Mouse (Mus musculus) heart, adult 9 months (tissue): Measurements from ENCODE around the gene Skint5.
"Not testable (repeated sequence)": the region's sequence is repeated elsewhere in the genome, so short reads cannot be mapped to it uniquely, and the experiment has no call there.

Experiments
- DNase-seq, 2 experiments: peaks; one replicate each; pipeline ENCODE4 v3.0.0; 2022; ENCODE audit warnings: low spot score in 2 of 2

Skint5 gene

DNA sequence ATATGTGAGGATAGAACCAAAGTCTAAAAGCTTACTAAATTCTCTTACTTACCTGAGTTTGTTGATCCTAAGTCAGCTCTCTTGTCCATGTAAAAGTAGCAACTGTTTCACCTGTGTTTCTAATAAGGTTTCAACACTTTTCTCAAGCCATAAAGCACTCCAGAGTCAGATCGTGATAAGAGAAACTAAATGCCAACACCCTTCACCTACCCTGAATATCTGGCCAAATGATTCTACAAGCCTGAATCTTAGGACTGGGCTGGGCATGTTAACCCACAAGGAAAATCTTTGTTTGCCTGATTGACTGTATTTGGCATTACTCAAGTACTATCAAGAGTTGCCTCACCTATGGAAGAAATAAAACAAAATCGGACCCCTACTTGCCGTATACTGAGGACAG is at the start of gene Skint5:
TSS of gene Skint5 (minus strand) at position 101 of the 400 bp plus-strand sequence.
- DNase-seq = no peak

DNA sequence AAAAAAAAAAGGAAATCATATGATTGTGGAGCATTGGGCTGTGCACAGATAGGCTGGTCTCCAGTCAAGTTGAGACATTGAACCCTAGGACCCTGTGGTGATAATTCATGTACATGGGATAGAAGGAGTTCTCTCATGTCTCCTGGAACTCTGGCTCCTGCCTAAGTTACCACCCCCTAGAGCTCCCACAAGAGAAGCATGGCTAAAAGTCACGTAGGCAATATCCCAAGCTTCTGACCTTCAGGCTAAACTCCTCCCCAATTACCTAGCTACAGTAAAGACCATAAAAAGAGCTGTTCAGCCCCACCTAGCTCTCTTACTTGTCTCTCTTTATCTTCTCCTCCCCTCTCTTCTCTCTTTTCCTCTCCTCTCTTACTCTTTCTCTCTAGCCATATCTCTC is 42.0 kb downstream of the Skint5 start:
- no peak for DNase-seq

DNA sequence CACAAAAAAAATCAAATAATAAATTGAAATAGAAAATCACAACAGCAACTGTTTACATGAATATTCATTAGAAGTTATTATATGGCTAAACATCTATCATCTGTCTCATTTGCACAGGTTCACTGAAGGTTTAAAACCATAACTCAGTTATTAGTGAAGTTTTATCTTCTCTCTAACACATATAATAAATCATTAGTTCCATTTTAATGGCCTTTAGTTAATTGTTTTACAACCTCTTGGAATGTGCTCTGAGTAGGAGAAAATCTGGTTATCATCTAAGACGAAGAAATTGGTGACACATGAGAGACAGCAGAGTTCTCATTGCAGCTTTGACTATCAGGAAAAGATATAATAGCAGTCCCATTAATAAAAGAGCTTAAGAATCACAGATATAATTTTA is 235.1 kb downstream of the Skint5 start:
- DNase-seq = no peak

DNA sequence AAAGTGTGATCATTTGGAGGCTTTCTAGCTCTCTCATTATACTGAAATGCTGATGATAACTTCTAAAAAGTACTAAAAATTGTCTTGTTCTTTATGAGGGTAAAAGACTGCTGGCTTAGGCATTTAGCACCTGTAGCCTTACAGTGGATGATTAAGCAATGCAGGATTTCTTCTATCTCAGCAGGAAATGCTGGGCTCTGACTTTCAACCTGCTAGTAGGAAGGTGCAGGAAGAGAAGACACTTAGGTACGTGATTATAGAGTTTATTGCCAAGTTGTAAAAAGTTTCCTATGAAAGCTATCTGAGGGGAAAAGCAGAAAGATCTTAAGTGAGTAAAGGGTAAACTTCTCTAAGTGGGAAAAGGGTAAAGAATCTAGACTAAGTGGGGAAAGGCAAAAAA is 235.6 kb downstream of the Skint5 start:
- DNase-seq = no peak

DNA sequence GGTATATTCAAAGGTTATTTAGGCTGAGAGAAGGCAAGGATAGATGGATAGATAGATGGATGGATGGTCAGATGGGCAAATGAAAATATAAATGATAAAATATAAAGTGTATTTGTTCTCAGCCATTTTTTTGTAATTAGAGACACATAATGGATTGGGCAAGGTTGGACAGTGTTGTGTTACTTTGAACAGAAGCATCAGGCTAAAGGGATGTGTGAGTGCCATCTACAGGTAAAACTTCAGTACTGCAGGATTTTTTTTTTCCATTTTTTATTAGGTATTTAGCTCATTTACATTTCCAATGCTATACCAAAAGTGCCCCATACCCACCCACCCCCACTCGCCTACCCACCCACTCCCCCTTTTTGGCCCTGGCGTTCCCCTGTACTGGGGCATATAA is 551.1 kb downstream of the Skint5 start:
- DNase-seq = not testable (repeated sequence)
